In the genomic region with DNA sequence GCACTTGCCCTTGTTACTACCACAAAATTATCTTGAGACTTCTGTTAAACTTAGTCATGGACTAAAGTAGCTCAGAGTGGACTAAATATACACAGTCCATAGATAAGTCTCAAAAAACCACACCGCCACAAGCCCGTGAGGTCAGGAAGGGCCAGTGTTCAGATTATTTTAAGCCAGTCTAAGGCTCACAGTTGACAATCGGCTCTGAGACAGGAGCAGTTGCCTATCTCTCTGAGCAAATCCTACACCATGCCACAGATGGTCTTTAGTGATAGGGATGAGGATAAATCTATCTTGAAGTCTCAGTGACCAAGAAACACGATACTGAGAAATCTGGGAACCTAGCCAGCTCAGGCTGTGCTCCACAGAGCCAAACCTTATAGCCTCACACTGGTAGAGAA, we compare ENCODE assay signal across 11 mouse cellular contexts. TPM values are rescaled to one million over a fixed set of nuclear protein-coding genes. Genes with fewer than 3 reads are reported as not detected.
A peak's percentile ranks its signal among the peaks of the same experiment; 100 is the strongest.
DNase-seq lines count a peak whose midpoint lies in the region.
"Had no signal": no experiment of that assay in that cellular context is flagged by ENCODE, and none has a peak within 500 bp of the region (broad histone marks: within the 10 kb centered on the region; RNA-seq: fewer than 3 reads in every experiment).

No protein-coding gene starts in this region.

- intact Hi-C loops in heart, postnatal 25 days (cut with DNase I) = no loop called here
- intact Hi-C loops in heart, postnatal 10 days (cut with DNase I) = no loop called here
- intact Hi-C loops in gastrocnemius, postnatal 36 days (cut with DNase I) = loop anchor here (5.0 kb wide), 1 partner anchor 75 kb away; no protein-coding TSS in a partner anchor

- peak; percentile 90 for DNase-seq in heart, adult 11 months
- DNase-seq in heart, postnatal 25 days (ENCODE audit: low spot score) = no peak
- peak; percentile 63 for DNase-seq in 3T3-L1 (ENCODE audit: low read depth, low spot score)
- DNase-seq in c-Kit-positive CD71-positive TER-119-negative erythroid progenitor cells, embryonic 14.5 days (ENCODE audit: low read depth) = peak; percentile 76
- peak; percentile 26 to 47 for DNase-seq in heart, postnatal 10 days
- no peak for DNase-seq in frontal cortex, adult 2 months (ENCODE audit: extremely low spot score in 1 of 2, low spot score in 1 of 2)
- no peak for DNase-seq in gastrocnemius, postnatal 36 days
- no peak for DNase-seq in cerebellum, adult 11 months
- DNase-seq: kidney, adult 8-10 months; lung, adult 18-20 months; spleen, adult 18-20 months had no signal

RNA-seq across cellular contexts. Expression of gene Glg1, which starts 3.0 kb away (rescaled TPM):
- 100 to 1,000 TPM in 1 of 2 experiments, 10 to 100 TPM in 1; 96.0 to 105 TPM for total RNA-seq in heart, postnatal 25 days (2021)
- total RNA-seq in heart, postnatal 10 days (2021) = 100 to 1,000 TPM; 112 to 123 TPM
- polyA plus RNA-seq in frontal cortex, adult 2 months (2012; rRNA removed) = 62.3 and 70.4 TPM in 2 replicates
- 10 to 100 TPM; 33.4 to 34.0 TPM for total RNA-seq in gastrocnemius, postnatal 36 days (2021)

RNA-seq across cellular contexts. Expression of gene Rfwd3, which starts 38.0 kb away (rescaled TPM):
- 10 to 100 TPM; 16.7 to 17.9 TPM for total RNA-seq in heart, postnatal 25 days (2021)
- 10 to 100 TPM; 20.4 to 26.1 TPM for total RNA-seq in heart, postnatal 10 days (2021)
- 14.8 and 15.1 TPM in 2 replicates for polyA plus RNA-seq in frontal cortex, adult 2 months (2012; rRNA removed)
- total RNA-seq in gastrocnemius, postnatal 36 days (2021) = 1 to 10 TPM; 3.4 to 4.9 TPM

Comparison
In these comparisons a context has a peak if more than half of its experiments do, and no peak if none do; other contexts are left out.
1. DNase-seq: peak in heart, adult 11 months (single experiment), 3T3-L1 (single experiment), c-Kit-positive CD71-positive TER-119-negative erythroid progenitor cells, embryonic 14.5 days (single experiment) and heart, postnatal 10 days (2 of 2); none in heart, postnatal 25 days (single experiment), frontal cortex, adult 2 months (0 of 2), gastrocnemius, postnatal 36 days (0 of 2) and cerebellum, adult 11 months (single experiment).